Mouse (Mus musculus) stomach, embryonic 16.5 days (tissue): Measurements from ENCODE around the gene Atp5l. TPM values are rescaled to one million over a fixed set of nuclear protein-coding genes. Genes with fewer than 3 reads are reported as not detected.

Source experiments
- ATAC-seq: fragments of 200-750 bp; cut with Nextera tagmentation; 2 replicates; pipeline ENCODE4 v1.8.0; 2017; ENCODE audit warnings: moderate number of reproducible peaks, moderate TSS enrichment; ENCODE audit not compliant: insufficient read depth, low FRiP score
- H3K27ac ChIP-seq: fragments of 300-500 bp; sonication (generic); 2 replicates; pipeline ENCODE4 v1.5.1; 2014; ENCODE audit warnings: low read length
- H3K27me3 ChIP-seq: fragments of 300-500 bp; sonication (generic); 2 replicates; pipeline ENCODE4 v1.6.1; 2014; ENCODE audit warnings: low read length, control low read depth, mixed read lengths; ENCODE audit not compliant: control insufficient read depth, insufficient read depth
- H3K36me3 ChIP-seq: fragments of 300-500 bp; sonication (generic); 2 replicates; pipeline ENCODE4 v1.6.1; 2014; ENCODE audit warnings: low read length; ENCODE audit not compliant: control insufficient read depth, insufficient read depth
- H3K4me1 ChIP-seq: fragments of 300-500 bp; sonication (generic); 2 replicates; pipeline ENCODE4 v1.6.1; 2014; ENCODE audit warnings: low read length, control low read depth, mixed read lengths; ENCODE audit not compliant: control insufficient read depth, insufficient read depth
- H3K4me2 ChIP-seq: fragments of 300-500 bp; sonication (generic); 2 replicates; pipeline ENCODE4 v1.6.1; 2014; ENCODE audit warnings: low read depth, low read length, mixed read lengths
- H3K4me3 ChIP-seq: fragments of 300-500 bp; sonication (generic); replicated peaks from 2 replicates; pipeline ENCODE4 v1.5.1; 2014; ENCODE audit warnings: mild to moderate bottlenecking, low read length
- H3K9ac ChIP-seq: fragments of 300-500 bp; sonication (generic); 2 replicates; pipeline ENCODE4 v1.6.1; 2014; ENCODE audit warnings: low read length
- H3K9me3 ChIP-seq: fragments of 300-500 bp; sonication (generic); replicated peaks from 2 replicates; pipeline ENCODE4 v1.6.1; 2016; ENCODE audit warnings: low read length, control low read depth; ENCODE audit not compliant: control insufficient read depth
- WGBS: fragments of 180-500 bp; shearing (Covaris S2); extraction: QIAGEN DNeasy Blood & Tissue Kit; methylation state at CpG from one replicate; pipeline ENCODE4 v1.1.7; 2014; 5-methylcytosine and 5-hydroxymethylcytosine counted together
- polyA plus RNA-seq: library from polyadenylated mRNA; unstranded; fragments of >200 nt; fragmentation: Nextera tagmentation; extraction: Ambion mirVana; gene quantifications from 2 replicates; pipeline ENCODE4 v1.2.1, GENCODE M21; 2015

Gene Atp5l
- polyA plus RNA-seq, 1 experiment from 2014 or later: 783 TPM

- Histone ChIP-seq H3K36me3 (peaks cover 6% of the 10 kb centered on the region), H3K27me3 (no peaks in the 10 kb centered on the region), H3K27ac (no peak overlapping the region), H3K4me1 (0 out of 2 replicates have a peak, but pooled peaks cover 4% of the 10 kb centered on the region), H3K4me3 (no peak overlapping the region), H3K9me3 (no peaks in the 10 kb centered on the region), H3K9ac (no peak overlapping the region), H3K4me2 (no peak overlapping the region)
- no peak for ATAC-seq
- 63% methylated on average over 4 of the region's 4 CpGs for WGBS
Observed at GRCm38 (mm10) chr9:44905620-44906019, 14.9 kb downstream of the Atp5l start.

- H3K36me3 ChIP-seq: no peaks in the 10 kb centered on the region
- WGBS: 51% methylated on average over 5 of the region's 5 CpGs
- 0 out of 2 replicates have a peak, but pooled peaks cover 4% of the 10 kb centered on the region for H3K4me1 ChIP-seq
- no peak overlapping the region for H3K4me2 ChIP-seq
- no peak overlapping the region for H3K27ac ChIP-seq
- H3K9ac ChIP-seq: peak overlapping the region; percentile 12; the same call in 1 of the 2 replicates
- no peak overlapping the region for H3K4me3 ChIP-seq
- ATAC-seq: no peak
- no peaks in the 10 kb centered on the region for H3K9me3 ChIP-seq
- H3K27me3 ChIP-seq: no peaks in the 10 kb centered on the region
Observed at GRCm38 (mm10) chr9:44904964-44905363, 15.6 kb downstream of the Atp5l start.

- 76% methylated on average over 4 of the region's 4 CpGs for WGBS
Observed at GRCm38 (mm10) chr9:44903856-44904255, 16.7 kb downstream of the Atp5l start.

DNA sequence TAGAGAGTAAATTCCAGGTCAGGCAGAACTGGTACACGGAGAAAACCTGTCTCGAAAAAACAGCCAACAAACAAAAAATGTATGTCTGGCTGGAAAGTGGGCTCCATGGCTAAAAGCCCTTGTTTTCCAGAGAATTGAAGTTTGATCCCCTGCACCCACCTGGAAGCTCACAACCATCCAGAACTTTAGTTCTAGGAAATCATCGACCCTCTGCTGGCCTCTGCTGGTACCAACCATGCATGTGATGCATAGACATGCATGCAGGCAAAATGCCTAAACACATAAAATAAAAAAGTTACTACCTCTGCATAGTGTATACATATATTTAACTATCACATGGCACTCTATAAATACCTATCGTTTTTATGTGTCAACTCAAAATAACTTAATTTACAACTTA is 20.1 kb downstream of the Atp5l start:
- H3K9ac ChIP-seq: no peak overlapping the region
- WGBS: 71% methylated on average over 4 of the region's 4 CpGs

More at GRCm38 (mm10) chr9:44903856-44904255, 16.7 kb downstream of the Atp5l start:
- H3K9ac ChIP-seq: no peak overlapping the region
- H3K4me3 ChIP-seq: no peak overlapping the region
- ATAC-seq: no peak
- no peaks in the 10 kb centered on the region for H3K27me3 ChIP-seq
- H3K4me2 ChIP-seq: no peak overlapping the region
- H3K4me1 ChIP-seq: 0 out of 2 replicates have a peak, but pooled peaks cover 4% of the 10 kb centered on the region
- no peaks in the 10 kb centered on the region for H3K9me3 ChIP-seq
- H3K36me3 ChIP-seq: no peaks in the 10 kb centered on the region
- no peak overlapping the region for H3K27ac ChIP-seq

GRCm38 (mm10) chr9:44899716-44900115 is 20.8 kb downstream of the Atp5l start:
- Histone ChIP-seq H3K9me3 (no peaks in the 10 kb centered on the region), H3K4me1 (no peaks in the 10 kb centered on the region), H3K36me3 (no peaks in the 10 kb centered on the region), H3K4me3 (no peak overlapping the region), H3K9ac (no peak overlapping the region), H3K27ac (no peak overlapping the region), H3K27me3 (no peaks in the 10 kb centered on the region), H3K4me2 (no peak overlapping the region)
- 61% methylated on average over 3 of the region's 3 CpGs for WGBS
- ATAC-seq: no peak

More for the DNA sequence above, 20.1 kb downstream of the Atp5l start:
- ATAC-seq: no peak
- no peak overlapping the region for H3K27ac ChIP-seq
- no peaks in the 10 kb centered on the region for H3K36me3 ChIP-seq
- no peaks in the 10 kb centered on the region for H3K9me3 ChIP-seq
- H3K27me3 ChIP-seq: no peaks in the 10 kb centered on the region
- no peak overlapping the region for H3K4me2 ChIP-seq
- H3K4me3 ChIP-seq: no peak overlapping the region
- 0 out of 2 replicates have a peak, but pooled peaks cover 4% of the 10 kb centered on the region for H3K4me1 ChIP-seq

- Histone ChIP-seq H3K4me1 (no peaks in the 10 kb centered on the region), H3K4me3 (no peak overlapping the region), H3K9ac (no peak overlapping the region), H3K4me2 (no peak overlapping the region), H3K27me3 (no peaks in the 10 kb centered on the region), H3K9me3 (no peaks in the 10 kb centered on the region), H3K27ac (no peak overlapping the region), H3K36me3 (no peaks in the 10 kb centered on the region)
- no peak for ATAC-seq
- 63% methylated on average over 4 of the region's 4 CpGs for WGBS
Observed at GRCm38 (mm10) chr9:44897024-44897423, 23.5 kb downstream of the Atp5l start.

DNA sequence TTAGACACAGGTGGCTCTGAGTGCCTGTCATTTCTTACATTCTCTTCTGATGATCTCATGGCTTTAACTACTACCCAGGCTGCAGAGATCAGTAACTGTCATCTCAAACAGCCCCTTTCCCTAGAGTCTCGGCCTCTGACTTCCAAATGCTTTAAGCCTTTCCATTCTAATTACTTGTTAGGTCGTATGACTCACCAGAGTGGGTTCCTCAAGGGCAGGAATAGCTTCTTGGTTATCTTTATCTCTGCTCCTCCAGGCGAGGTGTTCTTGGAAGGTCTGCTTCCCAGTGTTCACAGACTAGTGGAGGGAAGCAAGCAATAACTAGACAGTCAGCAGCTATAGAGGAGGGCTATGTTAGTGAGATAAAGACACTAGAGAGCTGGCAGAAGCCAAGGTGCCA is 27.9 kb downstream of the Atp5l start:
- Histone ChIP-seq H3K4me2 (no peak overlapping the region), H3K9ac (no peak overlapping the region), H3K4me3 (no peak overlapping the region), H3K27me3 (no peaks in the 10 kb centered on the region), H3K27ac (no peak overlapping the region), H3K36me3 (no peaks in the 10 kb centered on the region), H3K9me3 (no peaks in the 10 kb centered on the region), H3K4me1 (no peaks in the 10 kb centered on the region)
- ATAC-seq: no peak
- WGBS: 58% methylated on average over 3 of the region's 3 CpGs

DNA sequence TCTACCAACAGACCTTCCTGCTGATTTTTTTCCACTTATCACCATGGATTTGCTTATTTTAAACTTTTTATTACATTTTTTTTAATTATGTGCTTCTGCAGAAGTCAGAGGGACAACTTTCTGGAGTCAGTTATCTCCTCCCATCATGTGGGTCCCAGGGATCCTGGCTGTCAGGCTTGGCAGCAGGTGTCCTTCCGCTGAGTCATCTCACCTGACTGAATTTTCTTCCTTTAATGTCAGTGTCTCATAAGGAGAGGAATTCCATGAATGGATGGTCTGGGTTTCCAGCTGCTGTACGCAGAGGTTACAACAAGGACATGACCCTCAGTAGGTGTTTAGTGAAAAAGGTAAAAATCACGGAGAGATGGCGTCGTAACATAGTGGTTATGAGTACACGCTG is 29.3 kb downstream of the Atp5l start:
- Histone ChIP-seq H3K4me3 (no peak overlapping the region), H3K9ac (no peak overlapping the region), H3K27me3 (no peaks in the 10 kb centered on the region), H3K9me3 (no peaks in the 10 kb centered on the region), H3K27ac (no peak overlapping the region), H3K4me2 (no peak overlapping the region), H3K36me3 (no peaks in the 10 kb centered on the region), H3K4me1 (no peaks in the 10 kb centered on the region)
- no peak for ATAC-seq
- WGBS: 86% methylated on average over 6 of the region's 6 CpGs

GRCm38 (mm10) chr9:44890122-44890521 is 30.4 kb downstream of the Atp5l start:
- ATAC-seq: no peak

More at GRCm38 (mm10) chr9:44890122-44890521, 30.4 kb downstream of the Atp5l start:
- 62% methylated on average over 2 of the region's 2 CpGs for WGBS
- H3K4me1 ChIP-seq: no peaks in the 10 kb centered on the region
- no peak overlapping the region for H3K9ac ChIP-seq
- H3K36me3 ChIP-seq: no peaks in the 10 kb centered on the region
- no peak overlapping the region for H3K27ac ChIP-seq
- H3K4me3 ChIP-seq: no peak overlapping the region
- no peaks in the 10 kb centered on the region for H3K27me3 ChIP-seq
- H3K9me3 ChIP-seq: no peaks in the 10 kb centered on the region
- H3K4me2 ChIP-seq: no peak overlapping the region
